Mouse (Mus musculus) cerebellum, adult 18-20 months (tissue): Measurements from ENCODE around the gene Acsl5.

Experiments used
- DNase-seq, 2 experiments: peaks; one replicate each; pipeline ENCODE4 v3.0.0; 2021

Acsl5 gene

GRCm38 (mm10) chr19:55251383-55252124, at the start of gene Acsl5:
Gene Acsl5, plus strand, starts transcription at chr19:55251938.
- no peak for DNase-seq

DNA sequence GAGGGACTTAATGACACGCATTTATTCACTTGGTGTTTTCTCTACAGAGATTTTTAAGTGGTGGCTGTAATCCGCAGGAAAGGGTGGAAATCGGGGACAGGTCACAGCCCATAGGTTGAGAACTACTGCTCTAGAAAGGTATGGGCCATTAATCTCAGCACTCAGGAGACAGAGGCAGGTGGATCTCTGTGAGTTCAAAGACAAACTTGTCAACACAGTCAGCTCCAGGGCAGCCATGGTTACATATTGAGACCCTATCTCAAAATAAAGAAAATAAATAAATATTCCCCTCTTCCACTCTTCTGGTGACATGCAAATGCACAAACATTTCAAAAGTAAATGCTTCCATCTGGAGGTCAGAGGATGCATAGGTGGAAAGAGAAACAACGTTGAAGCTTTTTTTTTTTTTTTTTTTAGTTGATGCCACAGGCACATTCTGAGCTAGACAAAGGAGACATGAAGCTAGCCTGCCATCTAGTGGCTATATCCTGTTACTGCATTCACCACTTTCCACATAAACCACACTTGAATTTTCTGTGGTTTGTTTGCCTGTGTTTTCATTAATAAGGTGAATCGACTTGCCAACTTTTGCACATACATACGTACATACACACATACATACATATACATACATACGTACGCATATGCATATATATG, 45.1 kb upstream of the Acsl5 start:
- peak; percentile 37 to 47 for DNase-seq

GRCm38 (mm10) chr19:55207205-55207604, 44.5 kb upstream of the Acsl5 start:
- no peak for DNase-seq

GRCm38 (mm10) chr19:55207746-55208538, 43.8 kb upstream of the Acsl5 start:
- DNase-seq: no peak

GRCm38 (mm10) chr19:55208654-55209053, 43.1 kb upstream of the Acsl5 start:
- DNase-seq: no peak

DNA sequence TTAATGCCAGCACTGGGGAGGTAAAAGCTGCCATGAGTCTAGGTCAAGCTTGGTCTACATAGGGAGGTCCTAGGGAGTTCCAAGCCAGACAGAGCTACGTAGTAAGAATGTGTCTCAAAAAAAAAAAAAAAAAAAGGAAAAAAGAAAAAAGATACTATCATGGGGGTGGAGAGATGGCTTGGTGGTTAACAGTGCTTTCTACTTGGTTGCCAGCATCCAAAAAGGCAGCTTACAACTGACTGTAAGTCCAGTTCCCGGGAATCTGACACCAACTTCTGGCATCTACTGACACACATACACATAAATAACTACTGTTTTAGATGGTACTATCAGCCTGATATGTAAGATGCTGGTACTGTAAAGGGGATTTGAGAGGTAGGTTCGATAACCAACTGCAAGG, 42.7 kb upstream of the Acsl5 start:
- DNase-seq: no peak

GRCm38 (mm10) chr19:55211698-55212097, 40.0 kb upstream of the Acsl5 start:
- DNase-seq: no peak

- no peak for DNase-seq
These were observed 38.0 kb upstream of the Acsl5 start for GRCm38 (mm10) chr19:55213617-55214340.

- DNase-seq: no peak
These were observed 34.9 kb upstream of the Acsl5 start for GRCm38 (mm10) chr19:55216876-55217275.

- no peak for DNase-seq
These were observed 34.4 kb upstream of the Acsl5 start for GRCm38 (mm10) chr19:55217365-55217764.

DNA sequence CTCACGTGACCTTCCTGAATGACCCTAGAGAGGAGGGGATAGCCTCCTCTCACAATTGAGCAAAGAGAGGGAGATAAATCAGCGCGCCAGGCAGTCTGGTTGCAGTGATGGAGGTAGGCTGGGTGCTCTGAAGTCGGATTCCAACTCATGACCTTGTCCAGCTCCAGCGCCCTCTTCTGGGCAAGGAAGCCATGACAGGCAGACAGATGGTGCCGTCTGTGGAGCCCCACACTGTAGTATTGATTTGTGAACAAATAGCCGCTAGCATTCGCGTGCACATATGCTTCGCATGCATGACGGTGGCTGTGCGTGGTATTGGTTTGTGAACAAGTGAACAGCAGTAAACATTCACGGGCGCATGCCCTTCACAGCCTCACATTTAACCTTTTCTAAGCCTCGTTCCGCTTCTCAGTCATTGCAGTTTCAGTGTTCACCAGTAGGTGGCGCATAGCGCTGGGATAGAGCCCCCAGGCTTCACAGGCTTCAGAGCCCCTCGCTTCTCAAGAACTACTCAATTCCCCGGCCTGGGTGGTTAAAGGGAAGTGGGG, 33.5 kb upstream of the Acsl5 start:
- peak; percentile 70 to 79 for DNase-seq

GRCm38 (mm10) chr19:55218741-55219221, 33.0 kb upstream of the Acsl5 start:
- DNase-seq: no peak

DNA sequence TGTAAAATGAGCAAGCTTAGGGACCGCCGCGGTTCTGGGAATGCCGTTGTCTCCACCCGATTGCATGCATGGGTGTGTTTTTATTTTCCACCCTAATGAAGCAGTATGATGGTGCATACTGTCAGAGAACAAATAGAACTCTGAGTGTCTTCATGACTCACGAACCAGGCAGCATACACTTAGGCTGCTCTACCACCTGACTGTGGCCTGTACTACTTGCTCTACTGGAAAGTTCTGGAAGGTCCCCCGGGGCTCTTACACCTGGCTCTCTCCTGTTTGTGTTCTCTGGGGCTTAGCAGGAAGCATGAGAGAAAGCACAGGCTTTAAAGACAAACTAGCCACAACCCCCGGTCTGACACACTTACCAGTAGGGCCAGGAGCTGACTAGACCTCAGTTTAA, 32.4 kb upstream of the Acsl5 start:
- DNase-seq: no peak

DNA sequence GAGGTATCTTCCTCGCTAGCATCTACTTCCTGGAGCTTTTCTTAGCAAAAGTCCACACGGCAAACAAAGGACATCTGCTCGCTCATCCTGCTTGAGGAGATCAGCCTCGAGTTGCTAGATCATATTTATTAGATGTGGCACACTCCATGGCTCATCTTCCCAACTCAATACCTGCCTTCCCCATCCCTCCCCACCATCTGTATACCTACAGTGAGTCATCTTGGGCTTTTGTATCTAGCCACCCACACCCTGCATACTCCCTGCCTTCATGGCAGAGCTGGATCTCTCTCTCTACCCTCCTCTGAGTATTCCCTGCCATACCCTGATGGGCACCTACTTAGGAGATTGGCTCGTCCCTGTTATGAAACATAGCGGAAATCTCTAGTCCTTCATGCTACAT, 30.5 kb upstream of the Acsl5 start:
- DNase-seq: no peak

GRCm38 (mm10) chr19:55222268-55222667, 29.5 kb upstream of the Acsl5 start:
- DNase-seq: no peak

- no peak for DNase-seq
These were observed 25.1 kb upstream of the Acsl5 start for GRCm38 (mm10) chr19:55226621-55227020.

GRCm38 (mm10) chr19:55227135-55227534, 24.6 kb upstream of the Acsl5 start:
- no peak for DNase-seq

DNA sequence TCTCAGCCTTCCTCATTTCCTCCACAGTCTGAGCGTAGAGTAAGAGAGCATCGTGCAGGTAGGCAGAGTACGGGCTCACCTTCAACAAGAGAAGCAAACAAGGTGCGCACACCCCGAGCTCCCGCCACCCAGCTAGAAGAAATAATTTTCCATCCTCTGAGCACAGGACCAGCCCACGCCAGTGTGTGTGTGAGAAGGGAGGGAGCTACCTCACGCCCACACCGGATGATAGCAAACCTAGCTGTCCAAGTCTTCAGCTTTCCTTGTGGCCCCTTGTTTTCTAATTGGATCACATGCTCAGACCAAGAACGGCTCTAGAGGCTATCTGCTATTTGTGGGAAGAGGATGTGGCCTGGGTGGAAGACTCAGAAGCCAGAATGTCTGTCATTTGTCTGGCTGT, 20.7 kb upstream of the Acsl5 start:
- DNase-seq: no peak

DNA sequence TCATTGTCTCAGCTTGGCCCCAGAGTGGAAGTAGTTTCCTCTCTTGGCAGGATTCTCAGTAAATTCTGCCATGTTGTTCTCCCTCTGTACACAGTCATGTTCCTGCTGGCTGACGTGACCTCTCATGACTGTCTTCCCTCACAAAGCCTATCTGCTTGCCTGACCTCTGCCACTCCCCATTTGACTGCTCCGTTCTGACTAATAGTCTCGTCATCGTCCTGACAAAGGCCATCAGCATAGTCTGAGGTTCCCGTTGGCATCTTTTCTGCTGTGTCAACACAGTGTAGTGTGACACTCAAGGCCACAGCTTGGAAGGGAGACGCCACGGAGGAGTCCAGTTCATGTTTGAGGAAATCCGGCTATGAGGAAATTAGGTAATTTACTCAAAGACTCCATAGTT, 19.6 kb upstream of the Acsl5 start:
- no peak for DNase-seq

- no peak for DNase-seq
These were observed 15.7 kb upstream of the Acsl5 start for GRCm38 (mm10) chr19:55236026-55236425.

- DNase-seq: no peak
These were observed 15.2 kb upstream of the Acsl5 start for GRCm38 (mm10) chr19:55236564-55236963.

DNA sequence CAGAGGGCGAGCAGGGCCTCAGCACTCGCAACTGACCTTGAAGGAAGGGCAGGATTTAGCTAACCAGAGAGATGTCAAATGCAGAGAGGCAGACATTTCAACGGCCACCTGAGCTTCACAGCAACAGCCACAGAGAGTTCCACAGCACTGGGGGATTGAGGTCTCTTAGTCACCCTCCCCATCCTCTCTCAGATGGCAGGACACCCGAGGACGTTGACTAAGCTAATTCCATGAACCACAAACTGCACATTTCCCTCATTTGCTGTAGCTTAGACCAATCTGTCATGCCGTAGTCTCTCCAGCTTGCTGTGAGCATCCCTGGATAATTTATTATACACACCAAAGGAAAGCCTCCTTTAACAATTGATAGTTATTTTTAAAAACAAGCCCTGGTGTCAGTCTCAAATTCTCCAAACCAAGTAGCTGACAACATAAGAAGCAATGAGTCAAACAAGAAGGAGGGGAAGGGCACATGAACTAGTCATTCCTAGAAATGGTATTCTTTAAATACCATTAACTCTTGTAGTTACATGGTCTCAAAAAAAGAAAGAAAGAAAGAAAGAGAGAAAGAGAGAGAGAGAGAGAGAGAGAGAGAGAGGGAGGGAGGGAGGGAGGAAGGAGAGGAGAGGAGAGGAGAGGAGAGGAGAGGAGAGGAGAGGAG, 11.8 kb upstream of the Acsl5 start:
- no peak for DNase-seq
